Mouse (Mus musculus): Measurements from ENCODE around the gene Castor2. TPM values are rescaled to one million over a fixed set of nuclear protein-coding genes. Genes with fewer than 3 reads are reported as not detected.

The Castor2 gene
- polyA plus RNA-seq, 1 experiment from 2014 or later: 20.9 TPM

DNA sequence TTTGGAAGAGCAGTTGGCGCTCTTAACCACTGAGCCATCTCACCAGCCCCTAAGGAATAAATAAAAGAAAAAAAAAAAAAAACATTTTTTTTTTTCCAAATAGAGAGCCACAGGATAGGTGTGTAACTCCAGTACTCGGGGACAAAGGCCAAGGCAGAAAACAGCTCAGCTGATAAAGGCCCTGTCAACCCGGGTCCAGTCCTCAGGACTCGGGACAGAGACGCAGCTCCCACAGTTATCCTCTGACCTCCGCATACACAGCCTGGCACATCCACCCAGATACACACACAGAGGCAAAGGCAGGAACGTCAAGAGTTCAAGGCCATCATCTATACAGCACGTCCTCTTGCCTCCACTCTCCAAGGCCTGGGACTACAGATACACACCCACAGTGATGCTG lies 70.7 kb downstream of the Castor2 start:
- H3K27me3 ChIP-seq: no peaks in the 10 kb centered on the region
- H3K4me3 ChIP-seq: no peak overlapping the region
- WGBS: 93% methylated on average over 8 of the region's 8 CpGs
- H3K9me3 ChIP-seq: no peaks in the 10 kb centered on the region
- peaks cover 29% of the 10 kb centered on the region for H3K36me3 ChIP-seq
- no peak for ATAC-seq (ENCODE audit: low read depth)
- no peak overlapping the region for H3K9ac ChIP-seq
- H3K4me1 ChIP-seq (replicated peaks): peaks cover 10% of the 10 kb centered on the region
- H3K27ac ChIP-seq (replicated peaks): no peak overlapping the region
- H3K4me2 ChIP-seq: no peak overlapping the region

- no peaks in the 10 kb centered on the region for H3K27me3 ChIP-seq
- no peak overlapping the region for H3K9ac ChIP-seq
- no peak overlapping the region for H3K4me2 ChIP-seq
- no peaks in the 10 kb centered on the region for H3K9me3 ChIP-seq
- WGBS: 46% methylated on average over 4 of the region's 4 CpGs
- peaks cover 20% of the 10 kb centered on the region for H3K36me3 ChIP-seq
- H3K4me3 ChIP-seq: no peak overlapping the region
- ATAC-seq (ENCODE audit: low read depth): no peak
- H3K27ac ChIP-seq (replicated peaks): no peak overlapping the region
- H3K4me1 ChIP-seq (replicated peaks): peaks cover 15% of the 10 kb centered on the region
Observed at GRCm38 (mm10) chr5:134173206-134173605, 73.7 kb downstream of the Castor2 start.

- Histone ChIP-seq H3K9ac (peak overlapping the region; percentile 71), H3K27me3 (no peaks in the 10 kb centered on the region), H3K9me3 (no peaks in the 10 kb centered on the region), H3K36me3 (peaks cover 14% of the 10 kb centered on the region; the same call in 1 of the 2 replicates), H3K4me3 (peak overlapping the region; percentile 95), H3K4me1 (replicated peaks) (peaks cover 15% of the 10 kb centered on the region), H3K4me2 (peak overlapping the region; percentile 84), H3K27ac (replicated peaks) (peak overlapping the region; percentile 76)
- no peak for ATAC-seq (ENCODE audit: low read depth)
- 9% methylated on average over 10 of the region's 10 CpGs for WGBS
Observed at GRCm38 (mm10) chr5:134175696-134176095, 76.2 kb downstream of the Castor2 start.

- no peaks in the 10 kb centered on the region for H3K9me3 ChIP-seq
- H3K4me3 ChIP-seq: peak within 1 kb of the TSS; percentile 95
- H3K27ac ChIP-seq (replicated peaks): peak within 1 kb of the TSS; percentile 76
- WGBS: under 1% methylated on average over 72 of the region's 72 CpGs
- H3K4me2 ChIP-seq: peak within 1 kb of the TSS; percentile 84
- peaks cover 9% of the 10 kb centered on the region; the same call in 1 of the 2 replicates for H3K36me3 ChIP-seq
- H3K4me1 ChIP-seq (replicated peaks): peaks cover 15% of the 10 kb centered on the region
- H3K27me3 ChIP-seq: no peaks in the 10 kb centered on the region
- peak within 1 kb of the TSS; percentile 71 for H3K9ac ChIP-seq
- peak; percentile 91 for ATAC-seq (ENCODE audit: low read depth)
Observed at GRCm38 (mm10) chr5:134176169-134176881, 76.8 kb downstream of the Castor2 start, which contains the start of gene Rcc1l. Gene Rcc1l (minus strand): TSS chr5:134176774.

- Histone ChIP-seq H3K27me3 (no peaks in the 10 kb centered on the region), H3K9ac (no peak overlapping the region), H3K36me3 (no peaks in the 10 kb centered on the region), H3K27ac (replicated peaks) (no peak overlapping the region), H3K4me1 (replicated peaks) (peaks cover 31% of the 10 kb centered on the region), H3K4me2 (no peak overlapping the region), H3K9me3 (no peaks in the 10 kb centered on the region), H3K4me3 (no peak overlapping the region)
- no peak for ATAC-seq (ENCODE audit: low read depth)
- WGBS: 77% methylated on average over 7 of the region's 7 CpGs
Observed at GRCm38 (mm10) chr5:134178536-134178935, 79.0 kb downstream of the Castor2 start.

- WGBS: 25% methylated on average over 7 of the region's 7 CpGs
- no peak overlapping the region for H3K4me2 ChIP-seq
- ATAC-seq (ENCODE audit: low read depth): no peak
Observed at GRCm38 (mm10) chr5:134179871-134180270, 80.4 kb downstream of the Castor2 start.

DNA sequence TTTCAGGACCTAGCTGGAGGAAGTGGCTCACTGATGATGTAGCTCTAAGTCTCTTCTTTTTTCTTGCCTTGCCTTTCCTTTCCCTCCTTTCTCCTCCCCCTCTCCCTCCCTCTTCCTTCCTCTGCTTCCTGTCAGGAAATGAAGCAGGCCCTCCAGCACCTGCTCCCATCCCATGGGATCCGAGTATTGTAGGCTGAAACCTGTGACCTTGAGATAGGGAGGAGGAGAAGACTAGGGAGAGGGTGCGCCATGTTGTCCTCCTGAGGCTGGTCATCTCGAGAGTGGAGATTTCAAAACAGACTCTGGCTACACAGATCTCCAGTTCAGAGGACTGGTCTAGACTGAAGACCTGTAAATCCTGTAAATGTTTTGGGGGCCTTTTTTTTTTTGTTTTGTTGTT lies 82.7 kb downstream of the Castor2 start:
- no peak for ATAC-seq (ENCODE audit: low read depth)
- Histone ChIP-seq H3K4me2 (peak overlapping the region; percentile 87; the same call in 1 of the 2 replicates), H3K27me3 (no peaks in the 10 kb centered on the region), H3K27ac (replicated peaks) (0 out of 2 replicates have a peak overlapping the region, but pooled peaks have one; percentile 5), H3K36me3 (no peaks in the 10 kb centered on the region), H3K9me3 (no peaks in the 10 kb centered on the region), H3K4me3 (no peak overlapping the region), H3K4me1 (replicated peaks) (peaks cover 19% of the 10 kb centered on the region), H3K9ac (peak overlapping the region; percentile 47; the same call in 1 of the 2 replicates)
- 56% methylated on average over 3 of the region's 3 CpGs for WGBS

More at GRCm38 (mm10) chr5:134179871-134180270, 80.4 kb downstream of the Castor2 start:
- H3K4me3 ChIP-seq: no peak overlapping the region
- H3K9ac ChIP-seq: no peak overlapping the region
- H3K4me1 ChIP-seq (replicated peaks): peaks cover 30% of the 10 kb centered on the region
- no peaks in the 10 kb centered on the region for H3K9me3 ChIP-seq
- H3K36me3 ChIP-seq: no peaks in the 10 kb centered on the region
- H3K27ac ChIP-seq (replicated peaks): no peak overlapping the region
- H3K27me3 ChIP-seq: no peaks in the 10 kb centered on the region

- no peaks in the 10 kb centered on the region for H3K27me3 ChIP-seq
- H3K27ac ChIP-seq (replicated peaks): 0 out of 2 replicates have a peak overlapping the region, but pooled peaks have one; percentile 18
- H3K36me3 ChIP-seq: no peaks in the 10 kb centered on the region
- peak overlapping the region; percentile 87 for H3K4me2 ChIP-seq
- H3K4me3 ChIP-seq: peak overlapping the region; percentile 53
- H3K9ac ChIP-seq: peak overlapping the region; percentile 78; the same call in 1 of the 2 replicates
- no peak for ATAC-seq (ENCODE audit: low read depth)
- peaks cover 19% of the 10 kb centered on the region for H3K4me1 ChIP-seq (replicated peaks)
- no peaks in the 10 kb centered on the region for H3K9me3 ChIP-seq
- WGBS: 54% methylated on average over 4 of the region's 4 CpGs
Observed at GRCm38 (mm10) chr5:134182735-134183134, 83.2 kb downstream of the Castor2 start.

GRCm38 (mm10) chr5:134183162-134183561 lies 83.7 kb downstream of the Castor2 start:
- no peaks in the 10 kb centered on the region for H3K36me3 ChIP-seq
- H3K4me3 ChIP-seq: peak overlapping the region; percentile 53
- WGBS: 56% methylated on average over 7 of the region's 7 CpGs
- no peaks in the 10 kb centered on the region for H3K9me3 ChIP-seq
- H3K4me1 ChIP-seq (replicated peaks): peaks cover 19% of the 10 kb centered on the region
- no peak for ATAC-seq (ENCODE audit: low read depth)
- peak overlapping the region; percentile 93 for H3K27ac ChIP-seq (replicated peaks)
- peak overlapping the region; percentile 78 for H3K9ac ChIP-seq
- H3K4me2 ChIP-seq: peak overlapping the region; percentile 87
- no peaks in the 10 kb centered on the region for H3K27me3 ChIP-seq

- H3K27ac ChIP-seq (replicated peaks): peak within 1 kb of the TSS; percentile 93
Observed at GRCm38 (mm10) chr5:134183880-134184808, 84.6 kb downstream of the Castor2 start, which contains the start of gene Gtf2ird2. Gene Gtf2ird2 (plus strand): TSS chr5:134184019.

DNA sequence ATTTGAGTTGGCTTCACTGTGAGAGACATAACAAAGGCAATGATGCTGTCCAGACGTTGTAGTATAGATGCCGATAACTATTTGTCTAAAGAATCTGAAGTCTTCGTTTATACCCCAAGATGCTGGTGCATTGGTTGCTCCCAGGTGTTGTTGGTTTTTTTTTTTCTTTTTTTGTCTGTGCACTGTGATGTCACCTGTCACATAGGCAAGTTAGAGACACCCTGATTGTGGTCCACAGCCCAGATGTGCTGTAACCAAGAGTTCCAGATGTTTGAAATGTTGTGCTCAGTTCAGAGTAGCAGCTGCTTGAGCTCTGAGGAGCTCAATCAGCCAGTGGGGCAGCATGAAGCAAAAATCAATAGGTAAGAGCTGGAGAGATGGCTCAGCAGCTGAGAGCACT lies 86.5 kb downstream of the Castor2 start:
- Histone ChIP-seq H3K27ac (replicated peaks) (no peak overlapping the region), H3K9me3 (no peaks in the 10 kb centered on the region), H3K4me2 (no peak overlapping the region), H3K9ac (no peak overlapping the region), H3K4me3 (no peak overlapping the region), H3K36me3 (no peaks in the 10 kb centered on the region), H3K4me1 (replicated peaks) (peaks cover 19% of the 10 kb centered on the region), H3K27me3 (no peaks in the 10 kb centered on the region)
- 93% methylated on average over 3 of the region's 3 CpGs for WGBS
- no peak for ATAC-seq (ENCODE audit: low read depth)

More at GRCm38 (mm10) chr5:134183880-134184808, 84.6 kb downstream of the Castor2 start, which contains the start of gene Gtf2ird2:
- Histone ChIP-seq H3K9me3 (no peaks in the 10 kb centered on the region), H3K4me2 (peak within 1 kb of the TSS; percentile 87), H3K9ac (peak within 1 kb of the TSS; percentile 78), H3K4me3 (peak within 1 kb of the TSS; percentile 53), H3K36me3 (no peaks in the 10 kb centered on the region), H3K4me1 (replicated peaks) (peaks cover 19% of the 10 kb centered on the region), H3K27me3 (no peaks in the 10 kb centered on the region)
- under 1% methylated on average over 92 of the region's 92 CpGs for WGBS
- peak; percentile 95 for ATAC-seq (ENCODE audit: low read depth)
